Mouse (Mus musculus) neural tube, embryonic 14.5 days (tissue): ENCODE measurements around the gene Pih1d1. TPM values are rescaled to one million over a fixed set of nuclear protein-coding genes. Genes with fewer than 3 reads are reported as not detected.
A peak's percentile ranks its signal among the peaks of the same experiment; 100 is the strongest.
"Not testable (repeated sequence)": the region's sequence is repeated elsewhere in the genome, so short reads cannot be mapped to it uniquely, and the experiment has no call there.

Experiments used
- ATAC-seq: fragments of 200-750 bp; cut with Nextera tagmentation; 2 replicates; pipeline ENCODE4 v1.8.0; 2017; ENCODE audit warnings: low read depth, mild to moderate bottlenecking, moderate TSS enrichment, moderate library complexity
- H3K27ac ChIP-seq: fragments of 300-500 bp; sonication (generic); 2 replicates; pipeline ENCODE4 v1.5.1; 2014; ENCODE audit warnings: low read depth, mild to moderate bottlenecking, control low read depth, low read length, moderate library complexity, mixed read lengths
- H3K27me3 ChIP-seq: fragments of 300-500 bp; sonication (generic); 2 replicates; pipeline ENCODE4 v1.6.1; 2014; ENCODE audit warnings: low read length; ENCODE audit not compliant: control insufficient read depth, insufficient read depth
- H3K36me3 ChIP-seq: fragments of 300-500 bp; sonication (generic); 2 replicates; pipeline ENCODE4 v1.6.1; 2014; ENCODE audit warnings: low read length, mixed read lengths; ENCODE audit not compliant: control insufficient read depth, insufficient read depth
- H3K4me1 ChIP-seq: fragments of 300-500 bp; sonication (generic); 2 replicates; pipeline ENCODE4 v1.6.1; 2014; ENCODE audit warnings: low read length; ENCODE audit not compliant: control insufficient read depth, insufficient read depth
- H3K4me2 ChIP-seq: fragments of 300-500 bp; sonication (generic); 2 replicates; pipeline ENCODE4 v1.6.1; 2014; ENCODE audit warnings: mild to moderate bottlenecking, low read depth, low read length, control low read depth
- H3K4me3 ChIP-seq: fragments of 300-500 bp; sonication (generic); 2 replicates; pipeline ENCODE4 v1.5.1; 2014; ENCODE audit warnings: low read depth, low read length, control low read depth, mixed read lengths
- H3K9ac ChIP-seq: fragments of 300-500 bp; sonication (generic); replicated peaks from 2 replicates; pipeline ENCODE4 v1.6.1; 2014; ENCODE audit warnings: low read depth, mild to moderate bottlenecking, control low read depth, low read length, mixed read lengths
- H3K9me3 ChIP-seq: fragments of 300-500 bp; sonication (generic); 2 replicates; pipeline ENCODE4 v1.6.1; 2016; ENCODE audit warnings: low read length; ENCODE audit not compliant: control insufficient read depth
- WGBS: fragments of 180-500 bp; shearing (Covaris S2); extraction: QIAGEN DNeasy Blood & Tissue Kit; methylation state at CpG from one replicate; pipeline ENCODE4 v1.1.7; 2014; 5-methylcytosine and 5-hydroxymethylcytosine counted together
- polyA plus RNA-seq: library from polyadenylated mRNA; unstranded; fragments of >200 nt; fragmentation: Nextera tagmentation; extraction: Ambion mirVana; gene quantifications from 2 replicates; pipeline ENCODE4 v1.2.1, GENCODE M21; 2014

Pih1d1 gene
- polyA plus RNA-seq, 1 experiment from 2014 or later = 91.2 TPM

DNA sequence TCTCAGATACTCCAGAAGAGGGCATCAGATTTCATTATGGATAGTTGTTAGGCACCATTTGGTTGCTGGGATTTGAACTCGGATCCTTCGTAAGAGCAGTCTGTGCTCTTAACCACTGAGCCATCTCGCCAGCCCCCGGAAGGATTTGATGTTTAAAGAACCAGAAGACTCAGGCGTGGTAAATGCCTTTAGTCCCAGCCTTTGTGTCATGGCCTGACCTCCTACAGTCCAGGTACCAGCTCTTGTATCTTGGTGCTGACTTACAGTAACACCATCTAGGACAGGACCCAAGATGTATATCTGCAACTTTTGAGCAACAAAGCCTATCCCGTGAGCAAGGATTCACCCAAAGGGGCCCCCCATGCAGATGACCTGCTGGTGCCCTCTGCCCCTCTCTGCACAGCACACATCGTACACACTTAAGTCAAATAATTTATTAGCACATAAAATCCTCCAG lies 28.9 kb upstream of the Pih1d1 start:
- 7% methylated on average over 7 of the region's 7 CpGs for WGBS
- H3K27ac ChIP-seq = peak overlapping the region; percentile 87
- H3K4me1 ChIP-seq = peaks cover 27% of the 10 kb centered on the region
- no peak for ATAC-seq
- no peak overlapping the region for H3K9ac ChIP-seq
- no peaks in the 10 kb centered on the region for H3K9me3 ChIP-seq
- H3K27me3 ChIP-seq = no peaks in the 10 kb centered on the region; the same call in 1 of the 2 replicates
- H3K4me3 ChIP-seq = no peak overlapping the region; the same call in 1 of the 2 replicates
- H3K36me3 ChIP-seq = peaks cover 52% of the 10 kb centered on the region
- peak overlapping the region; percentile 57 for H3K4me2 ChIP-seq

DNA sequence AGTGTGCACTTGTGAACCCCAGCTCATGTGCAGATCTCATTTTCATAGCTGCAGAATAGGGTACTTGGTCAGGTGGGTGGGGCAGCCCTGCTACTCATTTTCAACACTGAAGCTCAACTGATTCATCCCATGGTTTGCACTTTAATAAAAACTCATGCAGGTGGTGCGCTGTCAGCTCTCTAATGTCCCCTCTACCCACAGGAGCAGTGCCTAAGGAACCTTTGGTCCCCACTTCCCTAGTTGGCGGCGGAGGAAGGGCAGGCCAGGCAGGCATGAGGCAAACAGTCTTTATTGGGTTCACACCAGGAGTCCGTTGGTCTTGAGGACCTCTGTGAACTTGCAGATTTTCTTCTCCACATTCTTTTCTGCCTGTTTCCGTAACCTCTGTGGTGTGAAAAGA lies 28.5 kb upstream of the Pih1d1 start:
- WGBS = 47% methylated on average over 5 of the region's 5 CpGs
- H3K4me3 ChIP-seq, H3K9ac ChIP-seq, H3K27me3 ChIP-seq, H3K4me2 ChIP-seq, ATAC-seq, H3K9me3 ChIP-seq: not testable (repeated sequence)
- peaks cover 47% of the 10 kb centered on the region for H3K36me3 ChIP-seq
- H3K4me1 ChIP-seq = peaks cover 27% of the 10 kb centered on the region
- H3K27ac ChIP-seq = peak overlapping the region; percentile 87

DNA sequence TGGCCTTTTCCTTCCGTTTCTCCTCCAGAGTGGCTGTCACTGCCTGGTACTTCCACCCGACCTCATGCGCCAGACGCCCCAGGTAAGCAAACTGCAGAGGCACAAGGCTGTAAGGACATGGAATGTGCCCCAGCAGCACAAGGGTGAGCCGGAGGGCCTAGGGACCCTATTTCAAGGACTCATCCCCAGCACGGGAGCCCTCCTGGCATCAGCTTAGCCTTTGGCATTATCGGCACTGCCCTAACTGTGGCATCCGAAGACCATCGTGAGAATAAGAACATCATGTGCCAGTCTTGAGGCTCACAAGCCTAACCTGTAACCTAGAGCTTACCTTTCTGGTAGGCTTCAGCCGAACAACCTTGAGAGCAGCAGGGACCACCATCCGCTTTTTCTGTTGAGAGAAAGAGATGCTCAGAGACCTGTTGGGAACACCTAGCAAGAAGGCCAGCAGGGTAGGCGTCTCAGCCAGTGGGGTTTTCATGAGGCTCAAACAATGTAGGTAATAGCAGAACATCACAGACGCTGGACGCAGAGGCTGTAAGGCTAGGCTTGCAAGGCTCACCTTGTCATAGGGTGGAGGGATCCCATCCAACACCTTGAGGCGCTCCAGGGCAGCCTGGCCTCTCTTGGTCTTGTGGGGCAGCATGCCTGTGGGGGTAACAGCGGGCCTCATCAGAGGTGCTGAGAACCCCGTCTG lies 27.8 kb upstream of the Pih1d1 start:
- Histone ChIP-seq H3K9me3 (no peaks in the 10 kb centered on the region), H3K27me3 (no peaks in the 10 kb centered on the region; the same call in 1 of the 2 replicates), H3K27ac (0 out of 2 replicates have a peak overlapping the region, but pooled peaks have one; percentile 16), H3K36me3 (peaks cover 41% of the 10 kb centered on the region), H3K4me2 (0 out of 2 replicates have a peak overlapping the region, but pooled peaks have one; percentile 77), H3K9ac (peak overlapping the region; percentile 16; the same call in 1 of the 2 replicates), H3K4me3 (no peak overlapping the region), H3K4me1 (peaks cover 27% of the 10 kb centered on the region)
- ATAC-seq = no peak
- 80% methylated on average over 17 of the region's 17 CpGs for WGBS

DNA sequence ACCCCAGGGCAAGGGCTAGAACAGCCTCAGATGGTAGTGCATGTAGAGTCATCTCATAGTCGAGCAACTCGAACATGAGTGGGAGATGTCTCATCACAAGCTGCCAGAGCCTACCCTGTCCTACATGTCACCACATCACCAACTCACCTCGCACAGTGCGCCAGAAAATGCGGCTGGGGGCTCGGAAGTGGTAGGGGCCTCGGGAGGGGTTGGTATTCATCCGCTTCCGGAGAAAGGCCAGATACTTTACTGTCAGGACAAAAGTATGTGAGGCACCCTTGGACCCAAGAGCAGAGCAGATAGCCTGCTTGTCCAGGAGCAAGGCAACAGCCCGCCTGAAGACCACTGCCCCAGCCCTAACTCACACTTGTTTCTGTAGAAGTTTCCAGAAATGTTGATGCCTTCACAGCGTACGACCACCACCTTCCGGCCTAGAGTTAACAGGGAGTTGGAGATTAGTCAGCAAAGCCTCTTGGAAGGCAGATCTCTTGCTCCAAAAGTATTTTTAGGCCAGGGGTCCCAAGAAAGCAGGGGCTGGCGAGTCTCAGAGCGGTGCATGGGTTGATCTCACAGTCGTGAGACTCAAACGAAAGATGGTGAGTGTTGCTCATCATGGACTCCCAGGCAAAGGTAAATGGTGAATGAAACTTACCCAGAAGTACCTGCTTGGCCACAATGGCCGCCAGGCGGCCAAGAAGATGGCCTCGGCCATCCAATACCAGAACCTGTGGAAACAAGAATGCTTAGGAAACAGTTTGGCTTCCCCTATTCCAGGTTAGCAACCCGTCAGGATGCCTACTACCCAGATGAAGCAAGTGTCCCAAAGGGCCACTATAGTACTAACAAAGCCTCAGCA lies 27.0 kb upstream of the Pih1d1 start:
- no peak for ATAC-seq
- 52% methylated on average over 21 of the region's 21 CpGs for WGBS
- no peaks in the 10 kb centered on the region for H3K9me3 ChIP-seq
- peaks cover 24% of the 10 kb centered on the region for H3K4me1 ChIP-seq
- H3K27ac ChIP-seq = peak overlapping the region; percentile 86; the same call in 1 of the 2 replicates
- H3K27me3 ChIP-seq = no peaks in the 10 kb centered on the region; the same call in 1 of the 2 replicates
- H3K4me2 ChIP-seq = peak overlapping the region; percentile 77
- H3K9ac ChIP-seq = peak overlapping the region; percentile 97
- peak overlapping the region; percentile 94 for H3K4me3 ChIP-seq
- peaks cover 33% of the 10 kb centered on the region for H3K36me3 ChIP-seq

DNA sequence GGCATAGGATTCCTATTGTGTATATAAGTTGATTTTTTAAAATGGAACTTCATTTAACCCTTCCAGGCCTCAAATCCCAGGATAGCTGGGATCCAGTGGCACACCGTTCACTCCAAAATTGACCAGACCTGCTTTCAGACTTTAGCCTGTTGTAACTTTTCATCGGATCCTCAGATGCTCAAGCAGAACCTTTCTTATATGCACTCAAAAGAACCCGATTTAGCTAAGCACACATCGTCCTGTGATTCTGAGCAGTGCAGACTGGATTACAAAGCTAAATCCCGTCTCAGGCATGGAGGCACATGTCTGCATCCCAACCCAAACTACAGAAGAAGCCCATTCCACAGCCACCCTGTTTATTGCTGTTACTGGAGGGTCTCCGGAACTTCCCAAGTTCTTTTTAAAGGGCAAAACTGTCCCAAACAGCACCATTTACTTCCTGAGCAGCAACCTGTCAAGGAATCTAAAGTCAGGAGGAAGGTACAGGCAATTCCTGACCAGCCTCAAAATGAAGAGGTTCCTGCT lies 26.3 kb upstream of the Pih1d1 start:
- 1% methylated on average over 6 of the region's 6 CpGs for WGBS
- H3K9ac ChIP-seq = peak overlapping the region; percentile 97
- no peaks in the 10 kb centered on the region for H3K9me3 ChIP-seq
- H3K27me3 ChIP-seq = no peaks in the 10 kb centered on the region; the same call in 1 of the 2 replicates
- peak overlapping the region; percentile 77 for H3K4me2 ChIP-seq
- H3K4me1 ChIP-seq = peaks cover 24% of the 10 kb centered on the region
- no peak for ATAC-seq
- peak overlapping the region; percentile 94 for H3K4me3 ChIP-seq
- peak overlapping the region; percentile 86 for H3K27ac ChIP-seq
- peaks cover 27% of the 10 kb centered on the region for H3K36me3 ChIP-seq

DNA sequence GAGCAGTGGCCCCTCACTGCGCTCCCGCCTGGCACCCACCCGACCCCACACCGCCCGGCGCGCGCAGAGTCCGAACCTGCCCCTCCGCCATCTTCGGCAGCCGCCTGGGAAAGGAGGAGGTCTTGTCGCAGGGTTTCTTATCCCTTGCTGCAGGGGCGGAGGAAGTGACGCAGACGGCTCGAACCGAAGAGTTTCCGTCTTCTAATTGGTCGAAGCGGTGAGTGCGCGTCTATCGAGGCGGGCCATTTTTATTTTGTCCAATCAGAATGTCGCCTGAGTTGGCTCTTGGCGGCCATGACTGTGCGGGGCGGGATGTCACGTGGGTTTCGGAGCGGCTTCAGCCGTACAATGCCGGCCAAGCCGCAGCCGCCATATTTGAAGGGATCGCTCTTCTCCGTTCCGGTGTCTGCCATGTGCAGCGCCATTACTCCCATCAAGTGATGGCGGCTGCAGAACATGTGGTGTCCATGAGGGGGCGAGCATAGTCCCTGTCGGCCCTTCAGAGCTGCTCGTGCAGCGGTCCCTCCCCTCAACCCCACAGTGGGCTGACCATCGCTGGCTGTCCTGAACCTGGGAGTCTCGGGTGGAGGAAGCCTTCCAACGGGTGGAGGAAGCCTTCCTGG lies 25.4 kb upstream of the Pih1d1 start, which contains the start of gene Rpl13a:
TSS of gene Rpl13a (minus strand) at position 138 of the 623 bp plus-strand sequence.
- peak; percentile 92 for ATAC-seq
- H3K36me3 ChIP-seq = peaks cover 25% of the 10 kb centered on the region
- peaks cover 18% of the 10 kb centered on the region for H3K4me1 ChIP-seq
- peak within 1 kb of the TSS; percentile 92 for H3K27ac ChIP-seq
- under 1% methylated on average over 48 of the region's 48 CpGs for WGBS
- H3K27me3 ChIP-seq = no peaks in the 10 kb centered on the region; the same call in 1 of the 2 replicates
- peak within 1 kb of the TSS; percentile 97 for H3K9ac ChIP-seq
- peak within 1 kb of the TSS; percentile 94 for H3K4me3 ChIP-seq
- no peaks in the 10 kb centered on the region for H3K9me3 ChIP-seq
- H3K4me2 ChIP-seq = peak within 1 kb of the TSS; percentile 77

DNA sequence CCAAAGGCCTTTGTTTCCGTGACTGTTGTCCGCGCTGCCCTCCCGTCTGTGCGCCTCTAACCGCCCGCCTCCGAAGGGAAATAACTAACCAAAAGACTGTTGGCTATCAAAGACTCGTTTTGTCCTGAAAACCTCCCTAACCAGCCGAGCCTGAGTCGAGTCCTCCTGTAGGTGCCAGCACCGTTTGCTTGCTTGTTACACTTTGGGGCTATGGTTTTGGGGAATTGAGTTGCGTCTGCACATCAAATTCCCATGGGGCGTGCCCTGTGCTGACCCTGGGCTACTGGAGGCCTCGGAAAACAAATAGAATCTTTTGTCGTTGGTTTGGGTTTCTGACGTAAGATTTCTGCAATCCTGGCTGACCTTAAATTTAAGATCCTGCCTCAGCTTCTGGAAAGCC lies 24.8 kb upstream of the Pih1d1 start:
- Histone ChIP-seq H3K4me1 (peaks cover 18% of the 10 kb centered on the region), H3K27ac (peak overlapping the region; percentile 92), H3K36me3 (peaks cover 25% of the 10 kb centered on the region), H3K27me3 (no peaks in the 10 kb centered on the region; the same call in 1 of the 2 replicates), H3K4me2 (peak overlapping the region; percentile 50), H3K9me3 (no peaks in the 10 kb centered on the region), H3K9ac (peak overlapping the region; percentile 51), H3K4me3 (peak overlapping the region; percentile 35)
- WGBS = under 1% methylated on average over 17 of the region's 17 CpGs
- ATAC-seq = no peak

DNA sequence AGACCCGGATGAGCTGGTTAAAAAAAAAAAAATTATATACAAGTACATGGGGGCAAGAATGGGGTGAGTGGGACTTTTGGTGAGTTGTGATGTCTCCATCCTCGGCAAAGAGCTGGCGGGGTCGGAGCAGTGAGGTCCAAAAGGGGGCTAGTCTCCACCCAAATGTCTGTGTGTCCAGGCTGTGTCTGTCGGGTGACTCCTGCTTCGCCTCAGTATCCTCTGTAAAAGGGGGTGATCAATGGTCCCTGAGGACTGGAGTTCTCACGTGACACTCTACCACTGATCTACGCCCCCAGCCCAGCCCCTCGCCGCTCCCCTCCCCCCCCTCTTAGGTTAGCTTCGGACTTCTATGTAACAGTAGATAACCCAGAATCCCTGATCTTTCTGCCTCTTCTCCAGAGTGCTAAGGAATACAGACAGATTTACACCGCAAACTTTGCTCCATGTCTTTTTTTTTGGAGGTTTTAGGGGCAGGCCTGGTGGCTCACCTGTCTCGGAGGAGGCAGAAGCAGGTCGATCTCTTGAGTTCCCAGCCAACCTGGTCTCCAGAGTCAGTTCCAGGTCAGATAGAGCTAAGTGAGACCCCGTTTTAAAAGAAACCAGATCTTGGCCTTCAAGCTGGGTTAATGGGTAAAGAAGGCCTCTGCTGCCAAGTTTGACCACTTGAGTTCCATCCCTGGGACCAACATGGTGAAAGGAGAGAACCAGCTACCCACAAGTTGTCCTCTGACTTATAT lies 24.2 kb upstream of the Pih1d1 start:
- H3K9ac ChIP-seq = no peak overlapping the region
- H3K36me3 ChIP-seq = peaks cover 25% of the 10 kb centered on the region
- H3K27ac ChIP-seq = peak overlapping the region; percentile 92; the same call in 1 of the 2 replicates
- no peaks in the 10 kb centered on the region; the same call in 1 of the 2 replicates for H3K27me3 ChIP-seq
- peaks cover 15% of the 10 kb centered on the region for H3K4me1 ChIP-seq
- H3K9me3 ChIP-seq = no peaks in the 10 kb centered on the region
- peak overlapping the region; percentile 35 for H3K4me3 ChIP-seq
- no peak for ATAC-seq
- WGBS = 53% methylated on average over 15 of the region's 15 CpGs
- peak overlapping the region; percentile 50 for H3K4me2 ChIP-seq
